Mouse (Mus musculus): ENCODE data around the gene Olfr324. TPM values are rescaled to one million over a fixed set of nuclear protein-coding genes. Genes with fewer than 3 reads are reported as not detected.

Gene Olfr324
- polyA plus RNA-seq, 1 experiment from 2014 or later, result not detected

- Histone ChIP-seq H3K9ac (ENCODE audit: low read length) (no peak overlapping the region), H3K9me3 (ENCODE audit: control insufficient read depth, low read length) (no peaks in the 10 kb centered on the region), H3K4me3 (ENCODE audit: low read depth, low read length) (no peak overlapping the region), H3K4me2 (replicated peaks; ENCODE audit: low read depth) (no peak overlapping the region), H3K36me3 (ENCODE audit: control insufficient read depth, insufficient read depth, low read length) (no peaks in the 10 kb centered on the region), H3K4me1 (replicated peaks; ENCODE audit: control insufficient read depth, insufficient read depth) (0 out of 2 replicates have a peak, but pooled peaks cover 2% of the 10 kb centered on the region), H3K27me3 (ENCODE audit: control insufficient read depth, insufficient read depth, low read length) (no peaks in the 10 kb centered on the region; the same call in 1 of the 2 replicates), H3K27ac (replicated peaks) (0 out of 2 replicates have a peak overlapping the region, but pooled peaks have one; percentile 18)
- TF ChIP-seq EP300 (optimal IDR thresholded peaks at IDR 0.05) (no peak), CTCF (IDR thresholded peaks at IDR 0.05; ENCODE audit: low read depth) (no peak)
- 31% methylated on average over 7 of the region's 7 CpGs for WGBS
- peak; percentile 43 for ATAC-seq (ENCODE audit: low FRiP score, low TSS enrichment)
- peak; percentile 74 for DNase-seq (ENCODE audit: low spot score)
Observed at GRCm38 (mm10) chr11:58638176-58638701, 43.3 kb downstream of the Olfr324 start.

- Histone ChIP-seq H3K27me3 (ENCODE audit: control insufficient read depth, insufficient read depth, low read length) (no peaks in the 10 kb centered on the region; the same call in 1 of the 2 replicates), H3K27ac (replicated peaks) (no peak within 1 kb of the TSS), H3K4me1 (replicated peaks; ENCODE audit: control insufficient read depth, insufficient read depth) (0 out of 2 replicates have a peak, but pooled peaks cover 2% of the 10 kb centered on the region), H3K4me3 (ENCODE audit: low read depth, low read length) (peak within 1 kb of the TSS; percentile 27), H3K4me2 (replicated peaks; ENCODE audit: low read depth) (peak within 1 kb of the TSS; percentile 59), H3K36me3 (ENCODE audit: control insufficient read depth, insufficient read depth, low read length) (no peaks in the 10 kb centered on the region), H3K9me3 (ENCODE audit: control insufficient read depth, low read length) (no peaks in the 10 kb centered on the region), H3K9ac (ENCODE audit: low read length) (peak within 1 kb of the TSS; percentile 47; the same call in 1 of the 2 replicates)
- 2% methylated on average over 34 of the region's 34 CpGs for WGBS
- ATAC-seq (ENCODE audit: low FRiP score, low TSS enrichment) (peak; percentile 11; the same call in 1 of the 2 replicates), DNase-seq (ENCODE audit: low spot score) (peak; percentile 35)
- no peak for TF ChIP-seq CTCF (IDR thresholded peaks at IDR 0.05; ENCODE audit: low read depth)
- TF ChIP-seq EP300 (optimal IDR thresholded peaks at IDR 0.05), result no peak
Observed at GRCm38 (mm10) chr11:58640272-58640867, 45.5 kb downstream of the Olfr324 start, which contains the start of gene Trim58. Gene Trim58, plus strand, starts transcription at chr11:58640465.

- no peak for ATAC-seq (ENCODE audit: low FRiP score, low TSS enrichment)
- 37% methylated on average over 14 of the region's 14 CpGs for WGBS
- TF ChIP-seq EP300 (optimal IDR thresholded peaks at IDR 0.05) (no peak), CTCF (IDR thresholded peaks at IDR 0.05; ENCODE audit: low read depth) (no peak)
- H3K36me3 ChIP-seq (ENCODE audit: control insufficient read depth, insufficient read depth, low read length), result no peaks in the 10 kb centered on the region
- no peak overlapping the region for H3K27ac ChIP-seq (replicated peaks)
- no peaks in the 10 kb centered on the region; the same call in 1 of the 2 replicates for H3K27me3 ChIP-seq (ENCODE audit: control insufficient read depth, insufficient read depth, low read length)
- no peak overlapping the region for H3K9ac ChIP-seq (ENCODE audit: low read length)
- H3K4me1 ChIP-seq (replicated peaks; ENCODE audit: control insufficient read depth, insufficient read depth), result 0 out of 2 replicates have a peak, but pooled peaks cover 2% of the 10 kb centered on the region
- DNase-seq (ENCODE audit: low spot score), result no peak
- H3K4me2 ChIP-seq (replicated peaks; ENCODE audit: low read depth), result peak overlapping the region; percentile 59; the same call in 1 of the 2 replicates
- H3K4me3 ChIP-seq (ENCODE audit: low read depth, low read length), result no peak overlapping the region
- H3K9me3 ChIP-seq (ENCODE audit: control insufficient read depth, low read length), result no peaks in the 10 kb centered on the region
Observed at GRCm38 (mm10) chr11:58641057-58641456, 46.1 kb downstream of the Olfr324 start.

- Histone ChIP-seq H3K4me3 (ENCODE audit: low read depth, low read length) (no peak overlapping the region), H3K36me3 (ENCODE audit: control insufficient read depth, insufficient read depth, low read length) (no peaks in the 10 kb centered on the region), H3K27ac (replicated peaks) (no peak overlapping the region), H3K9me3 (ENCODE audit: control insufficient read depth, low read length) (no peaks in the 10 kb centered on the region), H3K9ac (ENCODE audit: low read length) (no peak overlapping the region), H3K4me1 (replicated peaks; ENCODE audit: control insufficient read depth, insufficient read depth) (0 out of 2 replicates have a peak, but pooled peaks cover 2% of the 10 kb centered on the region), H3K4me2 (replicated peaks; ENCODE audit: low read depth) (no peak overlapping the region), H3K27me3 (ENCODE audit: control insufficient read depth, insufficient read depth, low read length) (no peaks in the 10 kb centered on the region; the same call in 1 of the 2 replicates)
- 0 out of 2 replicates have a peak, but pooled peaks have one; percentile 53 for ATAC-seq (ENCODE audit: low FRiP score, low TSS enrichment)
- TF ChIP-seq EP300 (optimal IDR thresholded peaks at IDR 0.05), result no peak
- no peak for TF ChIP-seq CTCF (IDR thresholded peaks at IDR 0.05; ENCODE audit: low read depth)
- DNase-seq (ENCODE audit: low spot score), result no peak
- 75% methylated on average over 13 of the region's 13 CpGs for whole genome bisulfite sequencing
Observed at GRCm38 (mm10) chr11:58641638-58642358, 46.9 kb downstream of the Olfr324 start.

GRCm38 (mm10) chr11:58643350-58643749 is 48.4 kb downstream of the Olfr324 start:
- H3K36me3 ChIP-seq (ENCODE audit: control insufficient read depth, insufficient read depth, low read length), result no peaks in the 10 kb centered on the region
- TF ChIP-seq EP300 (optimal IDR thresholded peaks at IDR 0.05), result no peak
- TF ChIP-seq CTCF (IDR thresholded peaks at IDR 0.05; ENCODE audit: low read depth), result peak; percentile 73
- no peak overlapping the region for H3K4me2 ChIP-seq (replicated peaks; ENCODE audit: low read depth)
- H3K27ac ChIP-seq (replicated peaks), result no peak overlapping the region
- no peak overlapping the region for H3K4me3 ChIP-seq (ENCODE audit: low read depth, low read length)
- no peak overlapping the region for H3K9ac ChIP-seq (ENCODE audit: low read length)
- ATAC-seq (ENCODE audit: low FRiP score, low TSS enrichment), result no peak
- WGBS, result 28% methylated on average over 6 of the region's 6 CpGs
- no peaks in the 10 kb centered on the region for H3K9me3 ChIP-seq (ENCODE audit: control insufficient read depth, low read length)
- peak; percentile 39 for DNase-seq (ENCODE audit: low spot score)
- no peaks in the 10 kb centered on the region; the same call in 1 of the 2 replicates for H3K27me3 ChIP-seq (ENCODE audit: control insufficient read depth, insufficient read depth, low read length)
- H3K4me1 ChIP-seq (replicated peaks; ENCODE audit: control insufficient read depth, insufficient read depth), result 0 out of 2 replicates have a peak, but pooled peaks cover 2% of the 10 kb centered on the region

Other genes with a start within 250 kb of the Olfr324 start
- gene Lypd8, start 216.1 kb upstream of the Olfr324 start, polyA plus RNA-seq (2015; fragmentation: Nextera tagmentation; extraction: Ambion mirVana), result 1,014 and 1,152 TPM in 2 replicates
- 1.6 and 3.3 TPM in 2 replicates for gene 1810065E05Rik, start 174.0 kb upstream of the Olfr324 start, polyA plus RNA-seq (2015; fragmentation: Nextera tagmentation; extraction: Ambion mirVana)
- gene Gm12253, start 162.6 kb upstream of the Olfr324 start, polyA plus RNA-seq (2015; fragmentation: Nextera tagmentation; extraction: Ambion mirVana), result not detected in 2 replicates
- not detected in 2 replicates for gene Lypd9, start 142.2 kb upstream of the Olfr324 start, polyA plus RNA-seq (2015; fragmentation: Nextera tagmentation; extraction: Ambion mirVana)
- not detected in 2 replicates for gene Olfr30, start 132.8 kb upstream of the Olfr324 start, polyA plus RNA-seq (2015; fragmentation: Nextera tagmentation; extraction: Ambion mirVana)
- gene Olfr332, start 102.6 kb upstream of the Olfr324 start, polyA plus RNA-seq (2015; fragmentation: Nextera tagmentation; extraction: Ambion mirVana), result not detected in 2 replicates
- gene Olfr331, start 92.5 kb upstream of the Olfr324 start, polyA plus RNA-seq (2015; fragmentation: Nextera tagmentation; extraction: Ambion mirVana), result not detected in 2 replicates
- gene Olfr330, start 60.3 kb upstream of the Olfr324 start, polyA plus RNA-seq (2015; fragmentation: Nextera tagmentation; extraction: Ambion mirVana), result not detected in 2 replicates
- gene Olfr329-ps, start 48.7 kb upstream of the Olfr324 start, polyA plus RNA-seq (2015; fragmentation: Nextera tagmentation; extraction: Ambion mirVana), result not detected in 2 replicates
- gene Olfr328, start 39.5 kb upstream of the Olfr324 start, polyA plus RNA-seq (2015; fragmentation: Nextera tagmentation; extraction: Ambion mirVana), result 0.04 TPM in 1 of 2 replicates, not detected in the other
- gene Olfr224, start 24.6 kb upstream of the Olfr324 start, polyA plus RNA-seq (2015; fragmentation: Nextera tagmentation; extraction: Ambion mirVana), result not detected in 2 replicates
- gene Olfr325, start 17.4 kb upstream of the Olfr324 start, polyA plus RNA-seq (2015; fragmentation: Nextera tagmentation; extraction: Ambion mirVana), result not detected in 2 replicates
- 1,000 and 1,066 TPM in 2 replicates for gene 2210407C18Rik, start 21.0 kb downstream of the Olfr324 start, polyA plus RNA-seq (2015; fragmentation: Nextera tagmentation; extraction: Ambion mirVana)
- gene Olfr323, start 35.4 kb downstream of the Olfr324 start, polyA plus RNA-seq (2015; fragmentation: Nextera tagmentation; extraction: Ambion mirVana), result 0.29 and 0.46 TPM in 2 replicates
- 1.5 and 1.9 TPM in 2 replicates for gene Trim58, start 45.4 kb downstream of the Olfr324 start, polyA plus RNA-seq (2015; fragmentation: Nextera tagmentation; extraction: Ambion mirVana)
- gene Olfr322, start 63.7 kb downstream of the Olfr324 start, polyA plus RNA-seq (2015; fragmentation: Nextera tagmentation; extraction: Ambion mirVana), result not detected in 2 replicates
- gene Olfr320, start 86.0 kb downstream of the Olfr324 start, polyA plus RNA-seq (2015; fragmentation: Nextera tagmentation; extraction: Ambion mirVana), result not detected in 2 replicates
- not detected in 2 replicates for gene Olfr319, start 104.0 kb downstream of the Olfr324 start, polyA plus RNA-seq (2015; fragmentation: Nextera tagmentation; extraction: Ambion mirVana)
- gene Olfr318, start 128.9 kb downstream of the Olfr324 start, polyA plus RNA-seq (2015; fragmentation: Nextera tagmentation; extraction: Ambion mirVana), result not detected in 2 replicates
- gene Olfr317, start 144.1 kb downstream of the Olfr324 start, polyA plus RNA-seq (2015; fragmentation: Nextera tagmentation; extraction: Ambion mirVana), result 0.06 TPM in 1 of 2 replicates, not detected in the other
- gene Olfr316, start 157.6 kb downstream of the Olfr324 start, polyA plus RNA-seq (2015; fragmentation: Nextera tagmentation; extraction: Ambion mirVana), result not detected in 2 replicates
- not detected in 2 replicates for gene Olfr315, start 178.1 kb downstream of the Olfr324 start, polyA plus RNA-seq (2015; fragmentation: Nextera tagmentation; extraction: Ambion mirVana)
- gene Olfr314, start 187.8 kb downstream of the Olfr324 start, polyA plus RNA-seq (2015; fragmentation: Nextera tagmentation; extraction: Ambion mirVana), result not detected in 2 replicates
- 3.1 and 3.7 TPM in 2 replicates for gene Fam183b, start 206.8 kb downstream of the Olfr324 start, polyA plus RNA-seq (2015; fragmentation: Nextera tagmentation; extraction: Ambion mirVana)
- gene Olfr313, start 219.9 kb downstream of the Olfr324 start, polyA plus RNA-seq (2015; fragmentation: Nextera tagmentation; extraction: Ambion mirVana), result not detected in 2 replicates
- gene Olfr312, start 234.1 kb downstream of the Olfr324 start, polyA plus RNA-seq (2015; fragmentation: Nextera tagmentation; extraction: Ambion mirVana), result 0.04 TPM in 1 of 2 replicates, not detected in the other
- gene Olfr311, start 244.1 kb downstream of the Olfr324 start, polyA plus RNA-seq (2015; fragmentation: Nextera tagmentation; extraction: Ambion mirVana), result 0.08 TPM in 1 of 2 replicates, not detected in the other